Mouse (Mus musculus) stomach, embryonic 16.5 days (tissue): ENCODE data around the gene Wdr60. TPM values are rescaled to one million over a fixed set of nuclear protein-coding genes. Genes with fewer than 3 reads are reported as not detected.
A peak's percentile ranks its signal among the peaks of the same experiment; 100 is the strongest.

Experiments
- ATAC-seq: fragments of 200-750 bp; cut with Nextera tagmentation; 2 replicates; pipeline ENCODE4 v1.8.0; 2017; ENCODE audit warnings: moderate number of reproducible peaks, moderate TSS enrichment; ENCODE audit not compliant: insufficient read depth, low FRiP score
- H3K27ac ChIP-seq: fragments of 300-500 bp; sonication (generic); 2 replicates; pipeline ENCODE4 v1.5.1; 2014; ENCODE audit warnings: low read length
- H3K27me3 ChIP-seq: fragments of 300-500 bp; sonication (generic); 2 replicates; pipeline ENCODE4 v1.6.1; 2014; ENCODE audit warnings: low read length, control low read depth, mixed read lengths; ENCODE audit not compliant: control insufficient read depth, insufficient read depth
- H3K36me3 ChIP-seq: fragments of 300-500 bp; sonication (generic); 2 replicates; pipeline ENCODE4 v1.6.1; 2014; ENCODE audit warnings: low read length; ENCODE audit not compliant: control insufficient read depth, insufficient read depth
- H3K4me1 ChIP-seq: fragments of 300-500 bp; sonication (generic); 2 replicates; pipeline ENCODE4 v1.6.1; 2014; ENCODE audit warnings: low read length, control low read depth, mixed read lengths; ENCODE audit not compliant: control insufficient read depth, insufficient read depth
- H3K4me2 ChIP-seq: fragments of 300-500 bp; sonication (generic); 2 replicates; pipeline ENCODE4 v1.6.1; 2014; ENCODE audit warnings: low read depth, low read length, mixed read lengths
- H3K4me3 ChIP-seq: fragments of 300-500 bp; sonication (generic); replicated peaks from 2 replicates; pipeline ENCODE4 v1.5.1; 2014; ENCODE audit warnings: mild to moderate bottlenecking, low read length
- H3K9ac ChIP-seq: fragments of 300-500 bp; sonication (generic); 2 replicates; pipeline ENCODE4 v1.6.1; 2014; ENCODE audit warnings: low read length
- H3K9me3 ChIP-seq: fragments of 300-500 bp; sonication (generic); replicated peaks from 2 replicates; pipeline ENCODE4 v1.6.1; 2016; ENCODE audit warnings: low read length, control low read depth; ENCODE audit not compliant: control insufficient read depth
- WGBS: fragments of 180-500 bp; shearing (Covaris S2); extraction: QIAGEN DNeasy Blood & Tissue Kit; methylation state at CpG from one replicate; pipeline ENCODE4 v1.1.7; 2014; 5-methylcytosine and 5-hydroxymethylcytosine counted together
- polyA plus RNA-seq: library from polyadenylated mRNA; unstranded; fragments of >200 nt; fragmentation: Nextera tagmentation; extraction: Ambion mirVana; gene quantifications from 2 replicates; pipeline ENCODE4 v1.2.1, GENCODE M21; 2015

Wdr60 gene
- polyA plus RNA-seq, 1 experiment from 2014 or later: 18.6 TPM

DNA sequence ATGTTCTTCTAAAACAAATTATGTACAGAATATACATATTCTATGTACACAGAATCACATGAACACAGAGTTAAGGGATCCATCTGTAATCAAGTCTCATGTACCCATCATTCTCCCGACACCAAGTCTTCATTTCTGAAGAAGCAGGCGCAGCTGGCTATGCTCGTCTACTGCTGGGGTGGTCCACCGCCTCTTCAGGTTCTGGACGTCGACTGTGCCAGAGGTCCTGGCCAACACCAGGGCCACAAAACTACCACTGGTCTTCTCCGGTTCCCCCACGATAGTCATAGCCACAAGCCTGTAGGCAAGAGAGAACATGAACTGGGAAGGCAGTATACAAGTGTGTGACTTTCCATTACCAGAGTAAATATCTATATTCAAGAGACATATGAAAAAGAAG lies 55.3 kb downstream of the Wdr60 start:
- ATAC-seq: no peak
- Histone ChIP-seq H3K27ac (peak overlapping the region; percentile 67; the same call in 1 of the 2 replicates), H3K4me2 (no peak overlapping the region), H3K9me3 (no peaks in the 10 kb centered on the region), H3K4me1 (0 out of 2 replicates have a peak, but pooled peaks cover 3% of the 10 kb centered on the region), H3K9ac (no peak overlapping the region), H3K4me3 (no peak overlapping the region), H3K27me3 (no peaks in the 10 kb centered on the region), H3K36me3 (peaks cover 7% of the 10 kb centered on the region; the same call in 1 of the 2 replicates)
- 62% methylated on average over 8 of the region's 8 CpGs for WGBS

DNA sequence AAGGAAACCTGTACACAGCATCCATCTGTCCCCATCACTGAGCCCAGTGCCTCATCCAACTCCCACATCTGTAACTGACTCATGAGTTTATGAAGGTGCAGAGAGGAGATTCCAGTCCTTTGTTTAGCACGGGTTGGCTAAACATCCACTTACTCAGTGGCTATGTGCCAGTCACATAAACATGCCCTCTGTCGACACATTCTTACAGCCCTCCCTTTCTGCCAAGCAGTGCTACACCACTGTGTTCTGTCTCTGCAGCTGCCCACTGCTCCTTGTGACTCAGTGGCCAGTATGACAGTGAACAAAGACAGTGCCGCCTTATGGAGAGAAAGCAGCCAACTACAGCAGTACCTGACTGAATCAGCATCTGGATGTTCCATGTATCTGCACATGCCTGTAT lies 57.1 kb downstream of the Wdr60 start:
- no peaks in the 10 kb centered on the region for H3K9me3 ChIP-seq
- no peak overlapping the region for H3K4me3 ChIP-seq
- no peak overlapping the region for H3K4me2 ChIP-seq
- H3K9ac ChIP-seq: no peak overlapping the region
- H3K27ac ChIP-seq: peak overlapping the region; percentile 83; the same call in 1 of the 2 replicates
- H3K4me1 ChIP-seq: 0 out of 2 replicates have a peak, but pooled peaks cover 3% of the 10 kb centered on the region
- H3K36me3 ChIP-seq: peaks cover 4% of the 10 kb centered on the region; the same call in 1 of the 2 replicates
- H3K27me3 ChIP-seq: no peaks in the 10 kb centered on the region
- ATAC-seq: peak; percentile 52; the same call in 1 of the 2 replicates
- 51% methylated on average over 3 of the region's 3 CpGs for WGBS

DNA sequence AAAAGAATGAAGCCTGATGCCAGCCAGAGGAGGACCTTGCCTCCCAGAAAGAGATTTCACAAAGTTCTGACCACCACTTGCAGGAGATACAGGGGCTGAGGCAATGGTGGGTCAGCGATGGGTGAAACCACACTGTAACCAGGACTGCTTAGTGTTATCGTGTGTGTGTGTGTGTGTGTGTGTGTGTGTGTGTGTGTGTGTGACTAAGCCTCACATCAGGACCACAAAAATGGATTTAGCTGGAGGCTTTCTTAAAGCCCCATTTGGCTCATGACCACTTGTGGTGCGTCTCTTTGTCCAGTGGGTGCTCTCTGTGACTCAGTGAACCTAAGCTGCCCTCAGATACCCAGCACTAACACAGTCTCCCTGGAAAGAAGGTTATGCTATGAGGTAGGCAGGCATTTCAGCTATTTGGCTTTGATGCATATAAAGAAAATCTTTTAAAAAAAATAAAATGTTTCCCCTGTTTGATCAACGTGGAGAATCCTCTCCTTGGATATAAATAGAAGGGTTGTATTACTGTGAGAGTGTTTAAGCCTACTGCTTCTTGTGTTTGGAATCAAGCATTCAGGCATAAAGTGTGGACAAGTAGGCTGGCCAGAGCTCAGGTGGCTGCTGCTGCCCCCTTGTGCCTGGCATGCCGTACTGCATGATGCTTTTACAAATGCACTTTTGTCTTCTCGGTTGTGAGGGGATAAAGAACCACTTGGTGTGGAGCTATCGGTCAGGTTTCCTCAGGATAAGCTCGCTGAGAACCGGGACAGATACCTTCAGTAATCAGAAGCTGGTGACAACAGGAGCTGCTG lies 60.4 kb downstream of the Wdr60 start:
- no peak overlapping the region for H3K4me2 ChIP-seq
- 0 out of 2 replicates have a peak, but pooled peaks have one; percentile 28 for ATAC-seq
- H3K4me3 ChIP-seq: no peak overlapping the region
- no peaks in the 10 kb centered on the region for H3K9me3 ChIP-seq
- 0 out of 2 replicates have a peak, but pooled peaks cover 3% of the 10 kb centered on the region for H3K4me1 ChIP-seq
- no peaks in the 10 kb centered on the region for H3K27me3 ChIP-seq
- 37% methylated on average over 9 of the region's 9 CpGs for WGBS
- no peak overlapping the region for H3K27ac ChIP-seq
- H3K36me3 ChIP-seq: no peaks in the 10 kb centered on the region
- H3K9ac ChIP-seq: no peak overlapping the region

DNA sequence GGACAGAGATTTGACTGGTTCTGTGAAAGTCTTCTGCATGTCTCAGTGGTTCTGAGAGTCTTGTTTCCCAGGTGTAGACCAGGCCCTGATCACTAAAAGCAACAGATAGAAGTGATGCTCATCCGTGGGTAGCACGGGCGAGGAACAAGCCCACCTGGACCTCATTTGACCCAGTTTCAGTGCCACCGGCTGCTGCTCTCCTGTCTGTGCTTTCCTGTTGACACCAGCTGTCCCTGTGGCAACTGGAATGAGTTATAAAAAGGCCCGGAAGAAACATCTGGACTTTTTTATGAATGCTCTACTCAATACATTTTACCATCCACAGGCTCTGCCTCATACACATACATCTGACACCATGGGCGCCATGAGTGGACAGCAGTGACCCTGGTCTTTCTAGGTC lies 64.0 kb downstream of the Wdr60 start:
- H3K36me3 ChIP-seq: no peaks in the 10 kb centered on the region
- no peak for ATAC-seq
- H3K4me3 ChIP-seq: no peak overlapping the region
- H3K27ac ChIP-seq: no peak overlapping the region
- 86% methylated on average over 6 of the region's 6 CpGs for WGBS
- H3K9me3 ChIP-seq: no peaks in the 10 kb centered on the region
- H3K9ac ChIP-seq: no peak overlapping the region
- H3K4me2 ChIP-seq: no peak overlapping the region
- no peaks in the 10 kb centered on the region for H3K4me1 ChIP-seq
- no peaks in the 10 kb centered on the region for H3K27me3 ChIP-seq

DNA sequence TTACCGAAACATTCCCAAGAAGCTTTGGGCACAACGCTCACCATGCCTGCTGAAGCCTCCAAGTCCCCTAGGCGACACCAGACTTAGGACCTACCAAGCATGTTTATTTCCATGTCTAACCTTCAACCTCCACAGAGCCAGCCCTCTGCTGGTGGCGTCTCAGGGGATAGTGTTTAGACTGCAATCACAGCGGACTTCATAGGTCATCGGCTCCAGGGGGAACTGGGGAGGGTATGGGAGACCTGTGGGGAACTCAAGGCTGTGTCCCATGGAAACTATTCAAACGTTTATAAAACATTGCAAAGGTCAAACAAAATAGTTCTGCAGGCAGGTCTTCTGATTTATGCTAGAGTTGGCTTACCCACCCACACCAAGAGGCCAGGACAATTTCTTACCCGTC lies 66.6 kb downstream of the Wdr60 start:
- Histone ChIP-seq H3K27me3 (no peaks in the 10 kb centered on the region), H3K4me3 (no peak overlapping the region), H3K36me3 (no peaks in the 10 kb centered on the region), H3K4me1 (no peaks in the 10 kb centered on the region), H3K27ac (no peak overlapping the region), H3K9ac (no peak overlapping the region), H3K9me3 (no peaks in the 10 kb centered on the region), H3K4me2 (no peak overlapping the region)
- WGBS: 60% methylated on average over 8 of the region's 8 CpGs
- peak; percentile 44; the same call in 1 of the 2 replicates for ATAC-seq

DNA sequence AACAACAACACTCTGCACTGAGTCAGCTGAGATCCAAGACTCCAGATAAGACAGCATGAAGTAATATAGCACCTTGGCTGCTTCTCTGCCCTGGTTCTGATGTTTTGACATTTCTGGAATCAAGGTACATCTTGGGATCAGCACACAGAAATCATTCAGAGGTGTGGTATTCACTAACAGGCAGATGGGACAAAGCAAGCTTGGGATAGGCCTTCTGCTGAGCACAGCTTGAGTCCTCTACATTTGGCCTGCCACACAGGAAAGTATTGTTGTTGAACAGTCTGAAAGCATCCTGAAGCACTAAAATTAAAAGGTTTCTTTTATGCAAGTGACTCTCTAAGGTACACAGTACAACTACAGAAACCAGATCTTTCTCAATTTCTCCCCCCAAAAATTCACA lies 68.2 kb downstream of the Wdr60 start:
- no peaks in the 10 kb centered on the region for H3K36me3 ChIP-seq
- H3K4me3 ChIP-seq: no peak overlapping the region
- ATAC-seq: no peak
- H3K4me2 ChIP-seq: no peak overlapping the region
- H3K4me1 ChIP-seq: no peaks in the 10 kb centered on the region
- no peaks in the 10 kb centered on the region for H3K9me3 ChIP-seq
- H3K27me3 ChIP-seq: no peaks in the 10 kb centered on the region
- no peak overlapping the region for H3K27ac ChIP-seq
- no peak overlapping the region for H3K9ac ChIP-seq

DNA sequence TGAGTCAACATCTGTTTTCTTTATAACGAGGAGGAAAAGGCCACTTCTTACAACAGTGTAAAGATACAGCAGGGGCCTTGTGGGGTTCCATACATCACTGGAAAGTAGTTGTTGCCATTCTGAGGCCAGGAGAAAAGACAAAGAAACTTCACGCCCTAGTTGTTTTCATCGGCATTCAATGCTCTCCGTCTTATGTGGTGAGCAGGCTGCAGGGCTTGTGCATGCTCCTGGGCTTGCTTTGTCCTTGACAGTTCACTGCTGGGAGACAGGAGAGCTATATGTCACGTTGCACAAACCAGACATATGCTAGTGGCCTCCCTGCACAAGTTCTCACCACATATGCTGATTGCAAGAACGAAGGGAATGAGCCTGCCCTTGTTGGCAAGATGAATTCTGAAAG lies 68.9 kb downstream of the Wdr60 start:
- Histone ChIP-seq H3K9ac (no peak overlapping the region), H3K4me1 (no peaks in the 10 kb centered on the region), H3K27ac (no peak overlapping the region), H3K9me3 (no peaks in the 10 kb centered on the region), H3K4me2 (no peak overlapping the region), H3K4me3 (no peak overlapping the region), H3K27me3 (no peaks in the 10 kb centered on the region), H3K36me3 (no peaks in the 10 kb centered on the region)
- ATAC-seq: no peak
- whole genome bisulfite sequencing: 56% methylated on average over 6 of the region's 6 CpGs

DNA sequence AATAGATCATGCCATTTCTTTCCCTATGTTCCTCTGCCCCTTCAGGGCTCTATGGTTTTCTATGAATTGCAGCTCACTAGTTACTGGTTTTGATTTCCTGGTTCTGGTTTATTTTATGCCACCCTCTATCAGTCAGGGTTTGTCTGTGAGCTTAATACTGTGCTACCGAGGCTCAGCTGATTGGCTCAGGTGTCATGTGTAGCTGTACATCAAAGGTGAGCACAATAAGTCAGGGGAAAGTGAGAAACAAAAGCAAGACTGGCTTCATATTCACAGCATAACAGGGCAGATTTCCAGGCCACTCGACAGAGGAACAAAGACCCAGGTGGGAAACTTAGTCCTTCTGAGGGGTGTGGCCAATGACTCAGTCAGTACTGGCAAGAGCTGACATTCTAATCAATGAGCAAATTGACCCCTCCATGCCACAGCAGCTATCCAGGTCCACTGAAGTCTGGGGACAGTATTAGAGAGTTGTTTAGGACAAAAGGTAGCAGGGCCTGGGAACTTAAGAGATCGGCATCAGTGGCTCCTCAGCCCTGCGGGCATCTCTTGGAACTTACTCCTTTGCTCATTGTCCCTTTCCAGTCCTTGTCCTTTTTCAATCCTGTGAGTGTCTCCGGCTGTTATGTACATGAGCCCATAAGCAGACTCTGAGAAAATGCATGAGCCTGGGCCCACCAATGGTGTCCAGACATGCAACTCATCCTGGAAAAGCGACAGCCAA lies 79.4 kb downstream of the Wdr60 start:
- Histone ChIP-seq H3K4me2 (no peak overlapping the region), H3K27ac (no peak overlapping the region), H3K9me3 (no peaks in the 10 kb centered on the region), H3K4me1 (no peaks in the 10 kb centered on the region), H3K27me3 (no peaks in the 10 kb centered on the region), H3K36me3 (no peaks in the 10 kb centered on the region), H3K4me3 (no peak overlapping the region), H3K9ac (no peak overlapping the region)
- 77% methylated on average over 6 of the region's 6 CpGs for WGBS
- no peak for ATAC-seq

DNA sequence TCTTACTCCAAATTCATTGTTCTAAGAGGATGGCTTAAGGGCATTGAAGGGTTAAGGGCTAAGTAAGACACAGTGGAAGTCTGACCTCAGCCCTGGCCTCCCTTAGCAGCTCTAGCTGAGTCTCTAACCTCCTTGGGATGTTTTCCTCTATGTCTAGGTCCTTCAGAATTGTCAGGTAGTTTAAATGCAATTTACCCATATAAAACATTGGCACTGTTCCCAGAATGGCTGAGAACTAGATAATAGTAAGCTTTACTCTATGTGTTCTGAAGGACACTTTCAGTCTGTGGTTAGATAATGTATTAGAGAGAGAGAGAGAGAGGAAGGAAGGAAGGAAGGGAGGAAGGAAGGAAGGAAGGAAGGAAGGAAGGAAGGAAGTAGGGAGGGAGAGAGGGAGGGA lies 80.4 kb downstream of the Wdr60 start:
- H3K27me3 ChIP-seq: no peaks in the 10 kb centered on the region
- H3K27ac ChIP-seq: no peak overlapping the region
- no peak overlapping the region for H3K4me2 ChIP-seq
- H3K4me3 ChIP-seq: no peak overlapping the region
- no peak overlapping the region for H3K9ac ChIP-seq
- no peaks in the 10 kb centered on the region for H3K36me3 ChIP-seq
- no peaks in the 10 kb centered on the region for H3K4me1 ChIP-seq
- H3K9me3 ChIP-seq: no peaks in the 10 kb centered on the region
- ATAC-seq: no peak
